Mouse (Mus musculus) lung, postnatal 0 days (tissue): ENCODE results near the gene Cacna1f.

Experiments used
- CTCF ChIP-seq: IDR thresholded peaks from 2 replicates; pipeline ENCODE4 v1.5.1; 2016; ENCODE audit warnings: antibody characterized with exemption, mild to moderate bottlenecking
- EP300 ChIP-seq: IDR thresholded peaks from 2 replicates; pipeline ENCODE4 v1.6.1; 2016; ENCODE audit warnings: antibody characterized with exemption, mild to moderate bottlenecking, control low read depth

DNA sequence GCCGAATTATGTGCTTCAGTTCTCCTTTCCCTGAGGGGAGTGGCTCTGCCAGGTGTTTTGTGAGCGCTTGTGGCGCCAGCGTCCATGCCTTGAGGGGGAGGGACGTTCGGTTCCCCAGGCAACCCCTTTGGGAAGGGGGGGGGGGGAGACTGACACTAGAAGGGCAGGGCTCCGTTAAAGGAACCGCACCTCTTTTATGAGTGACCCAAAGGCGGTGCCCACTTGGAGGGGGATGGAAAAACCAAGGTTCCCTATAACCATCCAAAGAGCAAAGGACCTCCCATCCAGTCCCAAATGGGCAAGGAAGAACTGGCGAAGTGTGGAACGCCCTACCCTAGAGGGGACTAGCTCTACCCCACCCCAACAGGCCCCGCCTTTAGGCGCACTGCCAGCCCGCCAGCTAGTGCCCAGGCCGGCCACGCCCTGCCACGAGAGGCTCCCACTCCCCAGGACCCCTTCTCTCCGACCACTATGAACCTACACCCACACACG is 63.6 kb downstream of the Cacna1f start:
- TF ChIP-seq EP300 (no peak), CTCF (no peak)
